Mouse (Mus musculus) urinary bladder, postnatal 4 days (tissue): ENCODE data around the gene Cpt1c.
A peak's percentile ranks its signal among the peaks of the same experiment; 100 is the strongest.

Experiments
- DNase-seq, 2 experiments: peaks; one replicate each; pipeline ENCODE4 v3.0.0; 2021 to 2022; ENCODE audit warnings: low spot score in 2 of 2

Cpt1c gene

DNA sequence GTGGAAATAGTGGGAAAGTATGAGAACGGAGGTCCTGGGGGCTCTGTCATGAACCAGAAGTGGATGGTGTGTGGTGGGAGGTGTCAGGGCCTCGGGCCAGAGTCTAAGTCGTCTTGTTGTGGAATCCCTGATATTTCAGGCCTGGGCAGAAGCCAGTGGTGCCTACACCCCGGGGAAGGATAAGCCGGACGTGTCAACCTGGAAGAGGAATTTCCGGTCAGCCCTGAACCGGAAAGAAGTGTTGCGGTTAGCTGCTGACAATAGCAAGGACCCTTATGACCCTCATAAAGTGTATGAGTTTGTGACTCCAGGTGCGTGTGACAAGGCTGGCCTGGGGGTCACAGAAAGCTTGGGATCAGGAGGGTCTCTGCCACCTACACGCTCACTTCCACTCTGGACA, 25.1 kb upstream of the Cpt1c start:
- no peak for DNase-seq

- no peak for DNase-seq
Measured at GRCm38 (mm10) chr7:44998501-44998955, 23.9 kb upstream of the Cpt1c start, which contains the start of gene Bcl2l12. TSS of gene Bcl2l12 (minus strand) at chr7:44998712.

DNA sequence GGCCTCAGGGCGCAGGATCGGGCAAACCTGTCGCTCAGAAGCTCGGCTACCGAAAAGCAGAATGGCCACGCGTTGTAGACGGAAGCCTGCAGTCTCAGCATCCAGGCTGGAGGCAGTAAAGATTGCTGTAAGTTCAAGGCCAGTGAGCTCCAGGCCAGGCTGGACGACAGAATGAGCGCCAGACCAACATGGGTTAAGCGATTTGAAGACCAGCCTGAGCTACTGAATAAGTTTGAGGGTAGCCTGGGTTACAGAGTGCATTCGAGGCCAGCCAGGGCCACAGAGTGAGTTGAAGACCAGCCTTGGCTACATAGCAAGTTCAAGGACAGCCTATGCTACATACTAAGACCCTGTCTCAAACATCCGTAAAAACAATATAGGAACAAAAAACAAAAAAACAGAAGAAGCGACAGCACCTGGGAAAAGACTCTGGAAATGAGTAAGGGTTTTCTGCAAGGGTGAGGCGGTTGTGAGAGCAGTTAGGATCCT, 23.3 kb upstream of the Cpt1c start:
- DNase-seq, result no peak

DNA sequence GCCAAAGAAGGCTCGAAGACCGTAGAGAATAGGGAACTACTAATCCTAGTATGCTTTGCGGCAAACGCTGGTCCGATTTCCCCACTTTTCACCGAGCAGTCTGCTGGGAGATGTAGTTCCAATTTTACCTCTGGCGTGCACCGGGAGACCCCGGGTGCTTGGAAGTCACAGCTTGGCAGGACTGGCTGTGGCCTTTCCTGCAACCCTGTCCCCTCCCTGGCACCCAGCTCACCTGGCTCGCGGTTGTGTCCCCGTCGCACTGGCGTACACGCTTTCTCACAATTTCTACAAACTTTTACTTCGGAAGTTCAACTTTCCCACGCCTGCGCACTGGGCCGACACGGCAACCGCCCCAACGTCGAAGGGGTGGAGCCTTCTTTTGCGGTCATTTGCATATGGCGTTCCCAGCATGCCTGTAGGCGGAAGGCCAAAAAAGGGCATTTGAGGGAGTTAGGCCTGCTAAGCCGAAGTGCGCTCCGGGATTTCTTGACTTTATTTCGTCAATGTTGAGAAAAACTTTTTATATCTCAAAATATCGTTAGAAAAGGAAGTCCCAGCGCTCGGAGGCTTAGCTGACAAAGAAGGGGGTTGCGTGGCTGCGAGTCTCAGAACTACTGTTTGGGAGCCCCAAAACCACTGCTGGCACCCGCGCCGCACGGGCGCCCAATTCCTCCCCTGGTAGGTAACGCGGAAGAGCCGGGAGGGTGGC, 22.7 kb upstream of the Cpt1c start, which contains the start of gene Irf3:
Gene Irf3, plus strand, starts transcription at position 418 of the 709 bp plus-strand sequence.
- DNase-seq, result peak; percentile 94 to 98

DNA sequence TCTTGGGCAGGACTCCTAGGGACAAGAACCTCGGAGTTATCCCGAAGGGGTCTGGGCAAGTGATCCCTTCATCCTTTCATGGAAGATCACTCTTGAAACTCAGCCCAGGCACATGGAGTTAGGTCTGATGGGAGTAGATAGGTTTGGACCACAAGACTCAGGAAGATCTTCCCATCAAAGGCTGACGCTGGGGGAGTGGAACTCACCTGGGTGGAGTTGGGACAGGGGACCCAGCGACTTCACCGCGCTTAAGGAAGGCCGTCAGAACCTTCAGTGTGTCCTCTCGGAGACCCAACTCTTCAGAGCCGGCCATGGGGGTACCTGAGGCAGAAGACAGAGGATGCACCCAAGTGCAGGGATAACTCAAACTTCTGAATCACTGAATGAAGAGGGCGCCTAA, 22.0 kb upstream of the Cpt1c start:
- DNase-seq, result no peak

DNA sequence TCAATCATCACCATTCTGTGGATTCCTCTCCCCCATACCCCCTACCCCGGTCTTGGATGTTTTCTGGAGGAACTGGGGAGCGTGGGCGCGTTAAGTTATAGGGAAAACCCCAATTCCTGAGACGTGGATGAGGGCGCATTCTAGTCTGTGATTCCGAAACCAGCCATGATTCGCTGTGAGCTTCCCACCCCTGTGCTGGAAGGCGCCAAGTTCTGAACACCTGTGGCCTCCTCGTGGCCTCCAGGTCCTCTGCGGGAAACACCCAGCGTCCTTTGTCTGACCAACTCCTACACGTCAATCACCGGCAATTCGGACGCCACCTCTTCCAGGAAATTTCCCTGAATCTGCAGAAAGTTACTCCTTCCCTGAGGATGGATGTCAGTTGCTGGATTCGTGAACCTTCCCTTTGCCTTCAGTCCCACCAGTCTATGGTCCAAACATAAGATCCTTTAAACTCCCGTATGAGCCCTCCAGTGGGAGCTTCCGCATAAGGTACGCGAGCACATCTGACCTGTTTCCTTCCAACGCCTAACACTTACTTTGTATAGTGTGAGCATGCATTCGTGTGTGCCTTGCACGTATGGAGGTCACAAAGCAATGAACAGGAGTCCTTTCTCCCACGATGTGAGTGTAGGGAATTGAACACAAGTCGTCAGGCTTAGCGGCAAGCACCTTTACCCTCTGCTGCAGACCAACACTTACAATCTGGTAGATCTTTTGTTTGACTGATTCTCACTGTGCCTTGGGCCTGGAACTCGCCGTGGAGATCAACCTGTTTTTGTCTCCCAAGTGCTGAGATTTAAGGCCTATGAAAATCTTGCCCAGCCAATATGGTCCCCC, 12.4 kb upstream of the Cpt1c start:
- DNase-seq, result no peak

DNA sequence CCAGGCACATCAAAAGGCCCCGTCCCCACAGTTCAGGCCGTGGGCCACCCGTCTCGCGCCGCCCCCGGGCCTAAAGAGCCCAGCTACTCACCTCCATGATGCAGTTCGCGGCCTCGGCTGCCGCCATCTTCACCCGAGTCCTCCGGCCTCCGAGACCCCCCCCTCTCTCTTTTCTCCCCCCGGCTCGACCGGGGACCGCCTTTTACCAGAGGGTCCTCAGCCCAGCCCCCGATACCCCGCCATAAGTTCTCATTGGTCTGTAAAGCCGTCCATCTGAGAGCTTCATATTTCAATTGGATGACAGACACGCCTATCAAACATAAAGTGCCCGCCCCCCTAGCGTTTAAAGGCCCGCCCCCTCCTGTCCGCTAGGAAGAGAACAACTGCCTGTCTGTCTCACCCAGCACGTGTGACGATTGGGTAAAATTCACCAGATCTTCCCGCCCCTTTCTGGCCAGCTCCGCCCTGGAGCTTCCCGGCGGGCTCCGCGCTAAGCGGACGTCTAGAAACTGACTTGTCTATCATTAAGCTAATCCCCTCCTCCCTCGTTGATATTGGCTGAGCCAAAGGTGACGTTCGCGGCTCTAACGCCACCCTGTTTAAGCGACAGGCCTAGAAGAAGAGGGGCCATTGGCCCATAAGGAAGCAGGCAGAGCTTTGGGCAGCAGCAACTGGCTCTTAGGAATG, 11.7 kb upstream of the Cpt1c start, which contains the start of gene Prmt1:
Gene Prmt1, minus strand, starts transcription at position 377 of the 687 bp plus-strand sequence.
- peak; percentile 96 to 99 for DNase-seq

DNA sequence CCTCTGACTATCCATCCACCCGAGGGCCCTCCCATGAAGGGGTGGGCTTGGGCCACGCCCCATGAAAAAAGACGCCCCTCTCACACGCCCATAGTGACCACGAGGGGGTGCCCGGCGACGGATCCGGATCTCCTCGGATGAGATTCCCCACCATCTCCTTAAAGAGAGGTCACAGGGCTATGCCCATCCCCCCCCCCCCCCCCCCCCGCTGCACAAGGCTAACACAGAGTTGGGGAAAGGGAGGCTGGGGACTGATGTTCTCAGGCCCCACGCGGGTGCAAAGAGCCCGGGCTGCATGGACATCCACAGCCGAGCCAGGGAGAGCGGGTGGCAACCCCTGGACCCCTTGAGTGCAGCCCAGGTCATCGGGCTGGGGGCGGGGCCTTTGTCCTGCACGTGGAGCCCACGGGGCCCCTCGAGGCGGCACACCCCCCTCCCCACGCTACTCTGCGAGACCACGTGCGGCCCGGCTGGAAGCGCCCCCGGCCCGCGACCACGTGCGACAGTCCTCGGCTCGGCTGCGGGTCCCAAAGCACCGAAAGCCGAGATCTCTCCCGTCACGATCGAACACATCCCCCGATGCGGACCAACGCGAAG, 11.0 kb upstream of the Cpt1c start:
- DNase-seq, result peak; percentile 78 to 81

GRCm38 (mm10) chr7:44984833-44985164, 10.1 kb upstream of the Cpt1c start:
- no peak for DNase-seq

DNA sequence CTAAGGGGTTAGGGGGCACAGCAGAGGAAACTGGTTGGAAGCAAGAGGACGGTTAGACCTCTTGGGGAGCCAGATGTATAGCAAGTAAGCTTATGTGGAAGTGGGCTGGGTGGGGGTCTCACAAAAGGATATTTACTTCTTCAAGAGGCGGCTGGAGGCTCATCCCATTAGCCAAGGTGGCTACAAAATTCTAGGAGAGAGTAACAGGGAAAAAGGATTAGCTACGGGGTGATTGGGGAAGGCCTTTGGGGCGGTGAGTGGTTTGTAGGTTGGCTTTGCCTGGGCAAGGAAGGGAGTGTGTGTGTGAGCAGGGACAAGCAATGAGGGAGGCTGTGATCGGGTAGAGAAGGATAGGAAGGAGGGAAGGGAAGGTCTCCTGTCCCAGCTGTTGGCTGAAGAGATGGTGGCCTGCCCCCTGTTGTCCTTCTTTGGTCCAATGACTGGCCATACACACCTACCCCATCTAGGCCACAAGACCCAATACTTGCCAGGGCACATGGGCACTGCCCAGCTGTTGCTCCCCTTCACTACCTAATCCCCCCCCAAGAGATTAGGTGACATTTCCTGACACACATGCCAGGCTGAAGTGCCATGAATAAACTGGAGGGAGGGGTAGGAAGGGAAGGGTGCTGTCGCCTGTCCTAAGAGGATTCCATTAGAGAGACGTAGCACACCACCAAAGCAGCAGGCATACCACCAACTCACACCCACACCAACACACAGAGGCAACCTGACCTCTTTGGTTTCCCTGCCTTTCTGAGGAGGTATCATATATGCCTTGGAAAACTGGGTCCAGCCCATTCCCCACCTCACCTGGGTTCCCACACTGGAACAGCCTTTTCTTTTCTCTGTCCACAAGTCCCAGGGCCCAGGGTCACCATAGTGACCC, 9.5 kb upstream of the Cpt1c start:
- no peak for DNase-seq

DNA sequence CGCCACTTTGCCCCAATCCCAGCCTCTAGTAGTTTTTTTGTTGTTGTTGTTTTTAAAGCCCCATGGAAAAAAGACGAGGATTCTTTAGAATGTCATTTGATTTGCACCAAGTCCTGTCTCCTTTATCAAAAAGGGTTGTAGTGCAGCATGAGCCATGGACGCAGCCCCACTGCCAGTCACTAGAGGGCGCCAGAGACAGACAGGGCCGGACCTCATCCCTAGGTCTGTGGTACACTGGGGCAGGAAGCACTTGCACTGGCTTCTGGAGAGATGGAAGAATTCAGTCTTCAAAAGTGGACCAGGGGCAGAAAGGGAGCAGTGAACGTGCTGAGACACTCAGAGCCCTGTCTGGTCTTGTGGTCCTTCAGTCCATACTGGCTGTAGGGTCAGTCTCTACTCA, 8.4 kb upstream of the Cpt1c start:
- peak; percentile 68 to 92 for DNase-seq

DNA sequence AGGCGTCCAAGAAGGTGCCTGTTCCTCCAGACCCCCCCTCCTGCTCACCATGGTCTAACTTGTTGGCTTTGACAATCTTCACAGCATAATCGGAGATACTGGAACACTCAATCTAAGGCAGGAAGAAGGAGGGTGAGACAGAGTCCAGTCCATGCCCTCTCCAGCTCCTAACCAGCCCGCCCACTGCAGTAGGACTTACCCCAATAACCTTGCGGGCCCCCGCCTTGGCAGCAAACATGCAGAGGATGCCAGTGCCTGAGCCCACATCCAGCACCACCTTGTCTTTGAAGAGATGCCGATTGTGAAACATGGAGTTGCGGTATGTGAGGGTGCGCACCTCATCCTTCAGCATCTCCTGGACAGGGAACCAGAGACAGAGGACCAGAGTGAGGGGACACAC, 6.9 kb upstream of the Cpt1c start:
- no peak for DNase-seq

GRCm38 (mm10) chr7:44978300-44978699, 3.6 kb upstream of the Cpt1c start:
- DNase-seq, result no peak

GRCm38 (mm10) chr7:44975117-44975419, 417 bp upstream of the Cpt1c start:
- DNase-seq, result no peak

DNA sequence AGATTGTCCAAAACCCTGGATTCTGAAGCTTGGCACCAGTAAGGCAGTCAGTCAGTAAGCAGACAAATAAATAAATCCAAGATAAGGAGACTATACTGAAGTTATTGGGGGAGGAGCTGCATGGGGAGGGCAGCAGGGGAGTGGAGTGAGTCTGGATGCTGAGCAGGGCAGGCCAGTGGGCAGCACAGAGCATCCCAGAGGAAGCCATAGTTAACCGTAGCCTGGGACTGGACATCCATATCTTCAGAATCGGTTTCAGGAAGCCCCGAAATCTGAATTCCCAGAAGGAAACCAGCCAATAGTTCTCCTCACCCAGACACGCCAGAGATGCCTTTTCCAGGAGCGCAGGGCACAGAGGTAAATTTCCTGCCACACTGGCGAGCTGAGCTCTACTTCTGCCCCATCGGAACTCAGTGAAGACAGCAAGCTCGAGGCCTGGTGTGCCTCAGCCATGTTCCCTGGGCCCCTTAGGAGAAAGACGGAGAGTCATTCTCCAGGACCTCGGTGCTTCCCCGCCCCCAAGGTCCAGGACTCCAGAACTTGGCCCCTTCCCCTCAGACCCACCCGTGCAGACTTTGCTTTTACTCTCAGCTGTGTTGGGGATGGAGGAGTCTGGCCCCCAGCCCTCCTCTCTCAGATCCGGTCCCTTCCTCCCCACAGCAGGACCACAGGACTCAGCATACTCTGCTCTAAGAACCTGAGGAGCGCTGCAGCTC, 1.1 kb downstream of the Cpt1c start:
- no peak for DNase-seq

DNA sequence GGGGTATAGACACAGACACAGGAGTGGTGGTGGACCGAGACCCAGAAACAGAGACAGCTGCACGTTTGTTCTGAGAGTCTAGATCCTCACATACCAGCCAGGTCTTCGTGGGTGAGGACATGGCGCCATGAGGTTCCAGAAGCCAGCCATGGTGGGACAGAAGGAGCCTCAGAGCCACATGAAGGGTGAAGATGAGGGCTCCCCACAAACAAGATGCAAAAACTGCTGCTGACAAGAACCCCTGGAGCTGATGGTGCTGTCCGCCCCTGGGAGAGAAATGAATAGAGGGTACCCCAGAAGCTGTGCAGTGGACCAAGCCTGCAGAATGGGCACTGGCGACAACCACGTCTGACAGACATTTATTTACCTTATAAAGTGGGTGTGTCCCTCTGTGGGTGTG, 3.5 kb downstream of the Cpt1c start:
- no peak for DNase-seq

GRCm38 (mm10) chr7:44970231-44970691, 4.4 kb downstream of the Cpt1c start:
- DNase-seq, result peak; percentile 87

GRCm38 (mm10) chr7:44966638-44967037, 8.0 kb downstream of the Cpt1c start:
- DNase-seq, result no peak

DNA sequence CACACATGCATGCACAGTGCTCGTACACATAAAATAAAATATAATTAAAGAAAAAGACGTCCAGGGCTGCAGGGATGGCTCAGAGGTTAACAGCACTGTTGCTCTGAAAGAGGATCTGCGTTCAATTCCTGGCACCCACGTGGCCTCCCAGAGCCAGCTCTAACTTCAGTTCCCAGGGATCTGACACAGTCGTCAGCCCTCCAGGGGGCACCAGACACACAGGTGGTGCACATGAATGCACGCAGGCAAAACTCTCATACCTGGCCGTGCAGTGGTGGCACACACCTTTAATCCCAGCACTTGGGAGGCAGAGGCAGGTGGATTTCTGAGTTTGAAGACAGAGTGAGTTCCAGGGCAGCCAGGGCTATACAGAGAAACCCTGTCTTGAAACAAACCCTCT, 8.7 kb downstream of the Cpt1c start:
- no peak for DNase-seq

- DNase-seq, result no peak
Measured at GRCm38 (mm10) chr7:44964990-44965389, 9.7 kb downstream of the Cpt1c start.
